Mouse (Mus musculus) retina, postnatal 7 days (tissue): ENCODE results near the gene Appbp2.
"Not testable (repeated sequence)": the region's sequence is repeated elsewhere in the genome, so short reads cannot be mapped to it uniquely, and the experiment has no call there.

Experiments used
- DNase-seq: peaks from one replicate; pipeline ENCODE4 v3.0.0-alpha.2; 2012; ENCODE audit warnings: low read depth, low spot score

Gene Appbp2

DNA sequence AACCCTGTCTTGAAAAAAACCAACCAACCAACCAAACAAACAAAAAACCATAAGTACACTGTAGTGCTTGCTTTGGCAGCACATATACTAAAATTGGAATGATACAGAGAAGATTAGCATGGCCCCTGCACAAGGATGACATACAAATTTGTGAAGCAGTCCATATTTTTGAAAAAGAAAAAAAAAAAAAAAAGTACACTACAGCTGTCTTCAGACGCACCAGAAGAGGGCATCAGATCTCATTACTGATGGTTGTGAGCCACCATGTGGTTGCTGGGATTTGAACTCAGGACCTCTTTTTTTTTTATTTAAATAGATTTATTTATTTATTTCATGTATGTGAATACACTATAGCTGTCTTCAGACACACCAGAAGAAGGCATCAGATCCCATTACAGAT lies 71.9 kb downstream of the Appbp2 start:
- DNase-seq, result not testable (repeated sequence)

DNA sequence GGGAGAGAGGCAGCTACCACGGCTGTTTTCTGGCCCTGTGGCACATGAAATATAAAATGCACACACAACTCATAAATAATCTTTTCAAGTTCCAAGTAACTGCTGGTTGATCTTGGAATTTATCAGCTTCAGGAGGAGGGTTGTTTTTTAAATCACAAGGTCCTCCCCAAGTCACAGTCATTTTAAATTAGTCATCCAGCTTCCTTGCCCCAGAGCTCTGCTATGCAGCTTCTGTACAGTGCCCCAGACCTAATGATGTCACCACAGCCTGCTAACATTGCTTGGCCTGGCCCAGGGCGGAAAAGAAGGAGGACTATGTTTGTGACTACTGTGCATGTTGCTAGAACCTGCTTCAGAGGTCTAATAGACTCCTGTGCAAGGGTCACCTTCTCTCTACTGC lies 77.6 kb downstream of the Appbp2 start:
- no peak for DNase-seq

DNA sequence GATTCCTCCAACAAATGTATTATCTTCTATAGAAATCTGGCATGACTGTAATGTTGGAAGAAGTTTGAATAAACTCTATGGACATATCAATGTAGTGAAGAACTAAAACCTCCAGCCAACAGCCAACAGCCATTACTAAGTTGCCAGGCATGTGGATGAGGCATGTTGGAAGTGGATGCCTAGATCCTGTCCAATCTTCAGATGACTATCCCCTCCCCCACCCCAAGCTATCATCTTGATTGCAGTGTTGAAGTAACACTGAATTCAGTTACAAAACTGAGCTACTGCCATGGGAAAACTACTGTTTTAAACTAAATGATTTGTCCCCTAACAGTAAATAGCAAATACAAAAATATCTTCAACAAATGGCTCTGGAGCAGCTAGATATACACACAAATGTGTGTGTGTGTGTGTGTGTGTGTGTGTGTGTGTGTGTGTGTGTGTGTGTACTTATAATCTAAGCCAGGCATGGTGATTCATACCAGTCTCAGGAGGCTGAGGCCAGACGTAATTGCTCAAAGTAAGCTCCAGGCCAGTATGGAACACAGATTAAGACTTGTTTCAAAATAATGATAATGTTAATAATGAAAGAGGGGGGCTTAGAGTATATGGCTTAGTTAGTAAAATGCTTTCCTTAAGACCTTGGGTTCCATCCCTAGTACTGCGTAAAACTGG lies 82.5 kb downstream of the Appbp2 start:
- no peak for DNase-seq

GRCm38 (mm10) chr11:85139581-85140540 lies 95.1 kb downstream of the Appbp2 start, which contains the start of gene Usp32:
TSS of gene Usp32 (minus strand) at chr11:85140161.
- peak; percentile 98 for DNase-seq

DNA sequence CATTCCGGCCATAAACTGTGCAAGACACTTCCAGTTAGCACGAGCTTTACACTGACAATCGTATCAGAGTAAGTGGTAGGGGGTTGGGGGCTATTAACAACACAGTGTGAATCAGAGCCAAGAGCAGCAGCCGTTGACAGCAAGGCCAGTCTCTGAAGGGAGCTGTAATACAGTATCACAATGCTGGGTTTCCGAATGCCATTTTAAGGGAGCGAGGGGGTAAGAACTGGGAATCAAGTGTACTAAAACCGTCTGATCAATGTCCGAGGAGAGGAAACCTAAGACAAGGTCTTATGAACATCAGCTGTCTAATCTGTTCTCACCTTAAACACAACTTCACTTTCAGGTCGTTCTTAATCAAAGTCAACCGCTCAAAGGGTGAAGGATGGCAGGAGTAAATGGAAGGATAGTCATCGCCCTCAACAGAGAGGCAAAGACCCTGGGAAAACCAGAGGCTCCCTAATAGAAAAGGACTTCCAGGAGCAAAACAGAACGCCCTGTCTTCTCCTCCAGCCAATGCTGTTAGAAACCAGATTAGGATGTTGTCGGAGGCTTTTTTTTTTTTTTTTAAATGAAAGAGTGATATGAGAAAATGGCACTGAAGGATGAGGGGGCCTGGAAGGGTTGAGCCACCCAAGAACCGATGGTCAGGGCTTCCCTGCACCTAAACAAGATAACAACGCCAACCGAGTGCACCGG lies 96.0 kb downstream of the Appbp2 start:
- DNase-seq, result no peak
